ENCODE assay signal across 28 mouse cellular contexts in genomic region chr10:62211310-62211709, GRCm38 (mm10). TPM values are rescaled to one million over a fixed set of nuclear protein-coding genes. Genes with fewer than 3 reads are reported as not detected.
DNase-seq lines count a peak whose midpoint lies in the region; ATAC-seq and TF ChIP-seq lines count a peak whose summit lies in the region.
"Had no signal": no experiment of that assay in that cellular context is flagged by ENCODE, and none has a peak within 500 bp of the region (broad histone marks: within the 10 kb centered on the region; RNA-seq: fewer than 3 reads in every experiment).

No protein-coding gene starts in this region.

- H3K27ac ChIP-seq in gastrocnemius, adult 2 months: peak overlapping the region; percentile 38; the same call in 1 of the 2 replicates
- H3K27ac ChIP-seq in liver, embryonic 13.5 days: no peak overlapping the region; the same call in 1 of the 2 replicates
- no peak overlapping the region for H3K27ac ChIP-seq in liver, postnatal 0 days (ENCODE audit: low read depth)
- H3K27ac ChIP-seq: hindbrain, embryonic 14.5 days; intestine, embryonic 15.5 days; liver, embryonic 14.5 days had no signal

- H3K4me3 ChIP-seq in gastrocnemius, adult 2 months: no peak overlapping the region
- no peak overlapping the region for H3K4me3 ChIP-seq in liver, embryonic 13.5 days (replicated peaks)
- H3K4me3 ChIP-seq in liver, postnatal 0 days (ENCODE audit: low read depth, low read length): no peak overlapping the region
- H3K4me3 ChIP-seq: forebrain, embryonic 10.5 days; heart, embryonic 12.5 days; intestine, embryonic 15.5 days; limb, embryonic 13.5 days had no signal

- 65% methylated on average over 6 of the region's 6 CpGs for WGBS in liver, embryonic 13.5 days (ENCODE audit: insufficient replicate concordance)
- WGBS in liver, postnatal 0 days (ENCODE audit: insufficient replicate concordance): 65% methylated on average over 5 of the region's 6 CpGs

- no peaks in the 10 kb centered on the region for H3K9me3 ChIP-seq in liver, embryonic 13.5 days (replicated peaks)
- H3K9me3 ChIP-seq in liver, postnatal 0 days (ENCODE audit: low read length): peaks cover 2% of the 10 kb centered on the region; the same call in 1 of the 2 replicates
- H3K9me3 ChIP-seq: forebrain, embryonic 10.5 days; intestine, embryonic 15.5 days; limb, embryonic 13.5 days had no signal

- H3K9ac ChIP-seq in liver, embryonic 13.5 days: peak overlapping the region; percentile 13; the same call in 1 of the 2 replicates
- no peak overlapping the region for H3K9ac ChIP-seq in liver, postnatal 0 days (replicated peaks)
- H3K9ac ChIP-seq: heart, embryonic 12.5 days; hindbrain, embryonic 14.5 days; intestine, embryonic 15.5 days; limb, embryonic 13.5 days; liver, embryonic 14.5 days had no signal

- no peak for TF ChIP-seq EP300 in liver, postnatal 0 days (IDR thresholded peaks at IDR 0.05; ENCODE audit: low read depth)

- peaks cover 45% of the 10 kb centered on the region for H3K4me1 ChIP-seq in liver, embryonic 13.5 days (replicated peaks)
- peaks cover 11% of the 10 kb centered on the region for H3K4me1 ChIP-seq in liver, postnatal 0 days (ENCODE audit: insufficient read depth)

- no peak overlapping the region for H3K4me2 ChIP-seq in liver, embryonic 13.5 days
- H3K4me2 ChIP-seq in liver, postnatal 0 days (ENCODE audit: low read depth, low read length): no peak overlapping the region
- H3K4me2 ChIP-seq: heart, embryonic 12.5 days; hindbrain, embryonic 14.5 days; intestine, embryonic 15.5 days; limb, embryonic 13.5 days had no signal

- TF ChIP-seq CTCF in gastrocnemius, adult 2 months (IDR thresholded peaks at IDR 0.05): no peak
- no peak for TF ChIP-seq CTCF in liver, postnatal 0 days (IDR thresholded peaks at IDR 0.05; ENCODE audit: low read depth)

- intact Hi-C loops in gastrocnemius, adult 2 months (cut with DNase I): no loop called here

- H3K36me3 ChIP-seq in liver, embryonic 13.5 days: no peaks in the 10 kb centered on the region
- no peaks in the 10 kb centered on the region for H3K36me3 ChIP-seq in liver, postnatal 0 days (replicated peaks; ENCODE audit: insufficient read depth, low read length)
- H3K36me3 ChIP-seq: forebrain, embryonic 10.5 days; heart, embryonic 12.5 days; intestine, embryonic 15.5 days; limb, embryonic 13.5 days had no signal

- DNase-seq in gastrocnemius, adult 2 months: peak; percentile 37
- DNase-seq in gastrocnemius, adult 18-20 months (ENCODE audit: low spot score): no peak
- no peak for DNase-seq in liver, embryonic 13.5 days
- DNase-seq in liver, postnatal 0 days: no peak
- DNase-seq in adrenal gland, postnatal 14 days: peak; percentile 61
- DNase-seq in skeletal muscle tissue, adult 2 months (ENCODE audit: low read depth, low spot score): peak; percentile 52
- no peak for DNase-seq in right cerebral cortex, adult 18-20 months
- DNase-seq: cerebellum, adult 18-20 months; cerebellum, postnatal 25 days; embryo, embryonic 11 days; gastrocnemius, postnatal 10 days; heart, adult 11 months; heart, postnatal 14 days; kidney, postnatal 25 days; layer of hippocampus, adult 9-11 months; lung, postnatal 4 days; retina, postnatal 1 day; right cerebral cortex, postnatal 4 days; thymus, postnatal 4 days had no signal

- ATAC-seq in liver, embryonic 13.5 days (ENCODE audit: low read depth): no peak
- ATAC-seq in liver, postnatal 0 days: no peak
- ATAC-seq: intestine, embryonic 15.5 days had no signal

- no peaks in the 10 kb centered on the region; the same call in 1 of the 2 replicates for H3K27me3 ChIP-seq in liver, embryonic 13.5 days
- H3K27me3 ChIP-seq in liver, postnatal 0 days (ENCODE audit: insufficient read depth, low read length): no peaks in the 10 kb centered on the region
- H3K27me3 ChIP-seq: heart, embryonic 12.5 days; intestine, embryonic 15.5 days had no signal

RNA-seq across cellular contexts. Expression of gene Tspan15, which starts 19.7 kb away (rescaled TPM):
- 1 to 10 TPM; 3.5 to 6.0 TPM for total RNA-seq in gastrocnemius, adult 2 months (2021)
- 1 to 10 TPM; 2.9 to 5.5 TPM for total RNA-seq in gastrocnemius, adult 18-20 months (2021)
- polyA plus RNA-seq in liver, embryonic 13.5 days (2015; fragmentation: Nextera tagmentation; extraction: Ambion mirVana): 8.8 and 9.3 TPM in 2 replicates
- 11.5 and 13.0 TPM in 2 replicates for polyA plus RNA-seq in liver, postnatal 0 days (2015; fragmentation: Nextera tagmentation; extraction: Ambion mirVana)
- total RNA-seq in adrenal gland, postnatal 14 days (2021): 17.2 and 22.9 TPM in 2 replicates

RNA-seq across cellular contexts. Expression of gene Tacr2, which starts 40.9 kb away (rescaled TPM):
- not detected for total RNA-seq in gastrocnemius, adult 2 months (2021)
- not detected for total RNA-seq in gastrocnemius, adult 18-20 months (2021)
- polyA plus RNA-seq in liver, embryonic 13.5 days (2015; fragmentation: Nextera tagmentation; extraction: Ambion mirVana): not detected in 2 replicates
- polyA plus RNA-seq in liver, postnatal 0 days (2015; fragmentation: Nextera tagmentation; extraction: Ambion mirVana): not detected in 2 replicates
- 10.1 and 15.3 TPM in 2 replicates for total RNA-seq in adrenal gland, postnatal 14 days (2021)
- total RNA-seq: gastrocnemius, postnatal 10 days; heart, postnatal 14 days; MEL; midbrain, postnatal 0 days; neutrophil, adult 5-6 weeks had no signal
- polyA plus RNA-seq: forebrain, embryonic 10.5 days; heart, embryonic 12.5 days; limb, embryonic 13.5 days; liver, embryonic 14.5 days had no signal

Comparison
In these comparisons a context has a peak if more than half of its experiments do, and no peak if none do; other contexts are left out.
1. DNase-seq: peak in gastrocnemius, adult 2 months (single experiment), adrenal gland, postnatal 14 days (single experiment) and skeletal muscle tissue, adult 2 months (single experiment); none in gastrocnemius, adult 18-20 months (single experiment), liver, embryonic 13.5 days (single experiment), liver, postnatal 0 days (single experiment) and right cerebral cortex, adult 18-20 months (single experiment).
2. RNA of gene Tacr2, which starts 40.9 kb away (total RNA-seq): 10.1 to 15.3 TPM in adrenal gland, postnatal 14 days; not detected in gastrocnemius, adult 2 months and not detected in gastrocnemius, adult 18-20 months; every median in the first group is over 10 times any median in the second.